Comparison of ENCODE assay signal across 12 mouse cellular contexts in genomic region chr11:106374559-106374958, GRCm38 (mm10). TPM values are rescaled to one million over a fixed set of nuclear protein-coding genes. Genes with fewer than 3 reads are reported as not detected.
A peak's percentile ranks its signal among the peaks of the same experiment; 100 is the strongest.
DNase-seq lines count a peak whose midpoint lies in the region; ATAC-seq lines count a peak whose summit lies in the region.
"Had no signal": no experiment of that assay in that cellular context is flagged by ENCODE, and none has a peak within 500 bp of the region (broad histone marks: within the 10 kb centered on the region; RNA-seq: fewer than 3 reads in every experiment).

No protein-coding gene starts in this region.

- peaks cover 2% of the 10 kb centered on the region; the same call in 1 of the 2 replicates for H3K4me1 ChIP-seq in heart, embryonic 16.5 days (ENCODE audit: control insufficient read depth, insufficient read depth, low read length)
- H3K4me1 ChIP-seq in embryonic facial prominence, embryonic 10.5 days: peaks cover 19% of the 10 kb centered on the region
- H3K4me1 ChIP-seq in intestine, embryonic 15.5 days (replicated peaks): peaks cover 14% of the 10 kb centered on the region
- H3K4me1 ChIP-seq in stomach, embryonic 16.5 days (ENCODE audit: control insufficient read depth, insufficient read depth, low read length): peaks cover 14% of the 10 kb centered on the region
- H3K4me1 ChIP-seq in hindbrain, embryonic 12.5 days: peaks cover 8% of the 10 kb centered on the region
- H3K4me1 ChIP-seq: midbrain, embryonic 12.5 days had no signal

- ATAC-seq in heart, embryonic 16.5 days (replicated peaks; ENCODE audit: extremely low read depth, insufficient read depth, low FRiP score): peak; percentile 52
- ATAC-seq in intestine, embryonic 15.5 days: peak; percentile 80
- ATAC-seq in stomach, embryonic 16.5 days (ENCODE audit: insufficient read depth, low FRiP score): peak; percentile 81
- ATAC-seq in hindbrain, embryonic 12.5 days (ENCODE audit: low FRiP score): no peak

- H3K9ac ChIP-seq in heart, embryonic 16.5 days (ENCODE audit: low read length): no peak overlapping the region
- H3K9ac ChIP-seq in intestine, embryonic 15.5 days: no peak overlapping the region
- peak overlapping the region; percentile 54 for H3K9ac ChIP-seq in stomach, embryonic 16.5 days (ENCODE audit: low read length)
- H3K9ac ChIP-seq in hindbrain, embryonic 12.5 days: no peak overlapping the region
- H3K9ac ChIP-seq: midbrain, embryonic 12.5 days had no signal

- no peak for DNase-seq in heart, adult 18-20 months
- DNase-seq in embryonic facial prominence, embryonic 10.5 days (ENCODE audit: low spot score): no peak
- DNase-seq in ovary, adult 18-20 months (ENCODE audit: low spot score): no peak
- DNase-seq: cerebellum, postnatal 36 days had no signal

- H3K27ac ChIP-seq in heart, embryonic 16.5 days (ENCODE audit: low read length): peak overlapping the region; percentile 24; the same call in 1 of the 2 replicates
- H3K27ac ChIP-seq in embryonic facial prominence, embryonic 10.5 days (replicated peaks): peak overlapping the region; percentile 48; the same call in 1 of the 2 replicates
- H3K27ac ChIP-seq in intestine, embryonic 15.5 days: 0 out of 2 replicates have a peak overlapping the region, but pooled peaks have one; percentile 17
- H3K27ac ChIP-seq in stomach, embryonic 16.5 days (ENCODE audit: low read length): peak overlapping the region; percentile 51; the same call in 1 of the 2 replicates
- H3K27ac ChIP-seq in hindbrain, embryonic 12.5 days: no peak overlapping the region
- H3K27ac ChIP-seq: midbrain, embryonic 12.5 days had no signal

- no peak overlapping the region for H3K4me2 ChIP-seq in heart, embryonic 16.5 days (ENCODE audit: low read depth, low read length)
- peak overlapping the region; percentile 9 for H3K4me2 ChIP-seq in intestine, embryonic 15.5 days (replicated peaks)
- no peak overlapping the region for H3K4me2 ChIP-seq in stomach, embryonic 16.5 days (ENCODE audit: low read depth, low read length)
- H3K4me2 ChIP-seq in hindbrain, embryonic 12.5 days (replicated peaks): no peak overlapping the region
- H3K4me2 ChIP-seq: midbrain, embryonic 12.5 days had no signal

- H3K36me3 ChIP-seq in heart, embryonic 16.5 days (ENCODE audit: control insufficient read depth, insufficient read depth): no peaks in the 10 kb centered on the region
- H3K36me3 ChIP-seq in embryonic facial prominence, embryonic 10.5 days (replicated peaks): no peaks in the 10 kb centered on the region
- no peaks in the 10 kb centered on the region for H3K36me3 ChIP-seq in intestine, embryonic 15.5 days
- no peaks in the 10 kb centered on the region for H3K36me3 ChIP-seq in stomach, embryonic 16.5 days (ENCODE audit: control insufficient read depth, insufficient read depth, low read length)
- no peaks in the 10 kb centered on the region for H3K36me3 ChIP-seq in hindbrain, embryonic 12.5 days
- H3K36me3 ChIP-seq: midbrain, embryonic 12.5 days had no signal

- H3K9me3 ChIP-seq in heart, embryonic 16.5 days (replicated peaks; ENCODE audit: control insufficient read depth, low read length): no peaks in the 10 kb centered on the region
- H3K9me3 ChIP-seq in embryonic facial prominence, embryonic 10.5 days: no peaks in the 10 kb centered on the region
- no peaks in the 10 kb centered on the region for H3K9me3 ChIP-seq in intestine, embryonic 15.5 days
- no peaks in the 10 kb centered on the region for H3K9me3 ChIP-seq in stomach, embryonic 16.5 days (replicated peaks; ENCODE audit: control insufficient read depth, low read length)
- H3K9me3 ChIP-seq in hindbrain, embryonic 12.5 days (replicated peaks): no peaks in the 10 kb centered on the region
- H3K9me3 ChIP-seq: midbrain, embryonic 12.5 days had no signal

- no peaks in the 10 kb centered on the region for H3K27me3 ChIP-seq in heart, embryonic 16.5 days (ENCODE audit: control insufficient read depth, insufficient read depth, low read length)
- H3K27me3 ChIP-seq in embryonic facial prominence, embryonic 10.5 days (replicated peaks; ENCODE audit: low read depth, poor library complexity, severe bottlenecking): no peaks in the 10 kb centered on the region
- H3K27me3 ChIP-seq in intestine, embryonic 15.5 days (replicated peaks): no peaks in the 10 kb centered on the region
- H3K27me3 ChIP-seq in stomach, embryonic 16.5 days (ENCODE audit: control insufficient read depth, insufficient read depth, low read length): no peaks in the 10 kb centered on the region
- no peaks in the 10 kb centered on the region for H3K27me3 ChIP-seq in hindbrain, embryonic 12.5 days
- H3K27me3 ChIP-seq: midbrain, embryonic 12.5 days had no signal

- no peak overlapping the region for H3K4me3 ChIP-seq in heart, embryonic 16.5 days (ENCODE audit: low read length)
- no peak overlapping the region for H3K4me3 ChIP-seq in embryonic facial prominence, embryonic 10.5 days
- H3K4me3 ChIP-seq in intestine, embryonic 15.5 days (replicated peaks): no peak overlapping the region
- H3K4me3 ChIP-seq in stomach, embryonic 16.5 days (replicated peaks; ENCODE audit: low read length): no peak overlapping the region
- H3K4me3 ChIP-seq in hindbrain, embryonic 12.5 days: no peak overlapping the region
- H3K4me3 ChIP-seq: midbrain, embryonic 12.5 days had no signal

- WGBS in heart, embryonic 16.5 days: 42% methylated on average over 9 of the region's 9 CpGs
- WGBS in embryonic facial prominence, embryonic 10.5 days: 51% methylated on average over 9 of the region's 9 CpGs
- WGBS in intestine, embryonic 15.5 days: 32% methylated on average over 9 of the region's 9 CpGs
- WGBS in stomach, embryonic 16.5 days: 28% methylated on average over 9 of the region's 9 CpGs
- WGBS in hindbrain, embryonic 12.5 days: 61% methylated on average over 9 of the region's 9 CpGs

RNA-seq across cellular contexts. Expression of gene Prr29, which starts 9.3 kb away (rescaled TPM):
- 1.00 and 1.0 TPM in 2 replicates for polyA plus RNA-seq in heart, embryonic 16.5 days (2015; fragmentation: Nextera tagmentation; extraction: Ambion mirVana)
- total RNA-seq in heart, adult 18-20 months (2021): 1 to 10 TPM in 1 of 2 experiments, under 1 TPM in 1; 0.57 to 1.3 TPM
- not detected in 2 replicates for polyA plus RNA-seq in embryonic facial prominence, embryonic 10.5 days (2016; fragmentation: Nextera tagmentation; extraction: Ambion mirVana)
- polyA plus RNA-seq in intestine, embryonic 15.5 days (2015; fragmentation: Nextera tagmentation; extraction: Ambion mirVana): 0.34 and 0.69 TPM in 2 replicates
- 0.62 and 0.96 TPM in 2 replicates for polyA plus RNA-seq in stomach, embryonic 16.5 days (2015; fragmentation: Nextera tagmentation; extraction: Ambion mirVana)
- not detected in 2 replicates for polyA plus RNA-seq in hindbrain, embryonic 12.5 days (2016; fragmentation: Nextera tagmentation; extraction: Ambion mirVana)
- polyA plus RNA-seq: brain, embryonic 14.5 days; forebrain, embryonic 11.5 days; midbrain, embryonic 12.5 days; neural tube, embryonic 14.5 days had no signal

RNA-seq across cellular contexts. Expression of gene Icam2, which starts 13.3 kb away (rescaled TPM):
- polyA plus RNA-seq in heart, embryonic 16.5 days (2015; fragmentation: Nextera tagmentation; extraction: Ambion mirVana): 107 and 109 TPM in 2 replicates
- total RNA-seq in heart, adult 18-20 months (2021): 10 to 100 TPM; 19.2 to 24.5 TPM
- 16.9 and 20.6 TPM in 2 replicates for polyA plus RNA-seq in embryonic facial prominence, embryonic 10.5 days (2016; fragmentation: Nextera tagmentation; extraction: Ambion mirVana)
- 38.1 and 39.3 TPM in 2 replicates for polyA plus RNA-seq in intestine, embryonic 15.5 days (2015; fragmentation: Nextera tagmentation; extraction: Ambion mirVana)
- polyA plus RNA-seq in stomach, embryonic 16.5 days (2015; fragmentation: Nextera tagmentation; extraction: Ambion mirVana): 39.5 and 40.6 TPM in 2 replicates
- 11.8 and 14.2 TPM in 2 replicates for polyA plus RNA-seq in hindbrain, embryonic 12.5 days (2016; fragmentation: Nextera tagmentation; extraction: Ambion mirVana)

RNA-seq across cellular contexts. Expression of gene Scn4a, which starts 21.5 kb away (rescaled TPM):
- 0.09 and 0.36 TPM in 2 replicates for polyA plus RNA-seq in heart, embryonic 16.5 days (2015; fragmentation: Nextera tagmentation; extraction: Ambion mirVana)
- total RNA-seq in heart, adult 18-20 months (2021): 10 to 100 TPM; 22.6 to 23.8 TPM
- polyA plus RNA-seq in embryonic facial prominence, embryonic 10.5 days (2016; fragmentation: Nextera tagmentation; extraction: Ambion mirVana): 0.04 and 0.10 TPM in 2 replicates
- polyA plus RNA-seq in intestine, embryonic 15.5 days (2015; fragmentation: Nextera tagmentation; extraction: Ambion mirVana): 0.03 and 0.05 TPM in 2 replicates
- 0.04 and 0.30 TPM in 2 replicates for polyA plus RNA-seq in stomach, embryonic 16.5 days (2015; fragmentation: Nextera tagmentation; extraction: Ambion mirVana)
- polyA plus RNA-seq in hindbrain, embryonic 12.5 days (2016; fragmentation: Nextera tagmentation; extraction: Ambion mirVana): 0.04 TPM in 1 of 2 replicates, not detected in the other
- polyA plus RNA-seq: forebrain, embryonic 11.5 days; midbrain, embryonic 12.5 days; neural tube, embryonic 14.5 days had no signal

RNA-seq across cellular contexts. Expression of gene Cd79b, which starts 60.0 kb away (rescaled TPM):
- polyA plus RNA-seq in heart, embryonic 16.5 days (2015; fragmentation: Nextera tagmentation; extraction: Ambion mirVana): 3.5 and 3.6 TPM in 2 replicates
- total RNA-seq in heart, adult 18-20 months (2021): 10 to 100 TPM in 1 of 2 experiments, 1 to 10 TPM in 1; 2.0 to 14.1 TPM
- polyA plus RNA-seq in embryonic facial prominence, embryonic 10.5 days (2016; fragmentation: Nextera tagmentation; extraction: Ambion mirVana): 0.91 and 1.7 TPM in 2 replicates
- 2.9 and 3.0 TPM in 2 replicates for polyA plus RNA-seq in intestine, embryonic 15.5 days (2015; fragmentation: Nextera tagmentation; extraction: Ambion mirVana)
- 3.5 and 3.6 TPM in 2 replicates for polyA plus RNA-seq in stomach, embryonic 16.5 days (2015; fragmentation: Nextera tagmentation; extraction: Ambion mirVana)
- 0.94 and 1.2 TPM in 2 replicates for polyA plus RNA-seq in hindbrain, embryonic 12.5 days (2016; fragmentation: Nextera tagmentation; extraction: Ambion mirVana)
